Mouse (Mus musculus): Measurements from ENCODE around the gene Cox6a2. TPM values are rescaled to one million over a fixed set of nuclear protein-coding genes. Genes with fewer than 3 reads are reported as not detected.

The Cox6a2 gene
- total RNA-seq, 2 experiments from 2014 or later, result 2.8 TPM; not detected in 1

Other genes with a start within 250 kb of the Cox6a2 start
- gene Fus, start 238.9 kb downstream of the Cox6a2 start, total RNA-seq (2014; fragmentation: Nextera tagmentation), result 315 and 387 TPM in 2 replicates
- gene Fus, start 238.9 kb downstream of the Cox6a2 start, total RNA-seq (2017), result 61.4 and 85.2 TPM in 2 replicates
- gene Pycard, start 212.5 kb downstream of the Cox6a2 start, total RNA-seq (2014; fragmentation: Nextera tagmentation), result 41.8 and 56.1 TPM in 2 replicates
- gene Pycard, start 212.5 kb downstream of the Cox6a2 start, total RNA-seq (2017), result 10.2 and 10.6 TPM in 2 replicates
- not detected in 2 replicates for gene Trim72, start 202.4 kb downstream of the Cox6a2 start, total RNA-seq (2014; fragmentation: Nextera tagmentation)
- gene Trim72, start 202.4 kb downstream of the Cox6a2 start, total RNA-seq (2017), result 0.52 TPM in 1 of 2 replicates, not detected in the other
- 3.2 TPM in 1 of 2 replicates, not detected in the other for gene Itgam, start 143.7 kb downstream of the Cox6a2 start, total RNA-seq (2014; fragmentation: Nextera tagmentation)
- gene Itgam, start 143.7 kb downstream of the Cox6a2 start, total RNA-seq (2017), result 0.95 and 2.3 TPM in 2 replicates
- not detected in 2 replicates for gene Gm49368, start 143.7 kb downstream of the Cox6a2 start, total RNA-seq (2014; fragmentation: Nextera tagmentation)
- not detected in 2 replicates for gene Gm49368, start 143.7 kb downstream of the Cox6a2 start, total RNA-seq (2017)
- 0.92 TPM in 1 of 2 replicates, not detected in the other for gene Itgax, start 76.8 kb downstream of the Cox6a2 start, total RNA-seq (2014; fragmentation: Nextera tagmentation)
- 0.46 and 2.7 TPM in 2 replicates for gene Itgax, start 76.8 kb downstream of the Cox6a2 start, total RNA-seq (2017)
- gene Itgad, start 52.0 kb downstream of the Cox6a2 start, total RNA-seq (2014; fragmentation: Nextera tagmentation), result 0.11 TPM in 1 of 2 replicates, not detected in the other
- gene Itgad, start 52.0 kb downstream of the Cox6a2 start, total RNA-seq (2017), result not detected in 2 replicates
- 15.3 and 18.1 TPM in 2 replicates for gene Armc5, start 31.0 kb upstream of the Cox6a2 start, total RNA-seq (2014; fragmentation: Nextera tagmentation)
- 9.2 and 9.8 TPM in 2 replicates for gene Armc5, start 31.0 kb upstream of the Cox6a2 start, total RNA-seq (2017)
- gene 9130023H24Rik, start 31.6 kb upstream of the Cox6a2 start, total RNA-seq (2014; fragmentation: Nextera tagmentation), result 2.1 and 3.8 TPM in 2 replicates
- gene 9130023H24Rik, start 31.6 kb upstream of the Cox6a2 start, total RNA-seq (2017), result 2.2 and 4.8 TPM in 2 replicates
- 2.2 TPM in 1 of 2 replicates, not detected in the other for gene Tgfb1i1, start 40.4 kb upstream of the Cox6a2 start, total RNA-seq (2014; fragmentation: Nextera tagmentation)
- gene Tgfb1i1, start 40.4 kb upstream of the Cox6a2 start, total RNA-seq (2017), result 0.27 and 1.3 TPM in 2 replicates
- 0.81 and 1.1 TPM in 2 replicates for gene Slc5a2, start 59.3 kb upstream of the Cox6a2 start, total RNA-seq (2014; fragmentation: Nextera tagmentation)
- gene Slc5a2, start 59.3 kb upstream of the Cox6a2 start, total RNA-seq (2017), result 0.65 and 1.5 TPM in 2 replicates
- gene BC017158, start 91.8 kb upstream of the Cox6a2 start, total RNA-seq (2014; fragmentation: Nextera tagmentation), result 82.5 and 95.0 TPM in 2 replicates
- 30.8 and 50.8 TPM in 2 replicates for gene BC017158, start 91.8 kb upstream of the Cox6a2 start, total RNA-seq (2017)
- gene Rgs10, start 212.4 kb upstream of the Cox6a2 start, total RNA-seq (2014; fragmentation: Nextera tagmentation), result 152 and 177 TPM in 2 replicates
- 119 and 210 TPM in 2 replicates for gene Rgs10, start 212.4 kb upstream of the Cox6a2 start, total RNA-seq (2017)